Mouse (Mus musculus) cerebellum, adult 2 months (tissue): ENCODE results near the gene H2afy.

Source experiments
- CTCF ChIP-seq: fragments of 200-500 bp; IDR thresholded peaks from 2 replicates; pipeline ENCODE4 v1.5.1; 2011; ENCODE audit warnings: low read depth, mild to moderate bottlenecking, control low read depth, low read length, moderate library complexity, borderline replicate concordance; ENCODE audit not compliant: insufficient read depth
- POLR2A ChIP-seq: fragments of 200-500 bp; IDR thresholded peaks from 2 replicates; pipeline ENCODE4 v1.6.1; 2011; ENCODE audit warnings: low read length, control low read depth, borderline replicate concordance; ENCODE audit not compliant: insufficient read depth

- TF ChIP-seq POLR2A, result peak; percentile 55; the same call in 1 of the 2 replicates
- no peak for TF ChIP-seq CTCF
These were observed 719 bp downstream of the H2afy start for GRCm38 (mm10) chr13:56135231-56136052.
